Mouse (Mus musculus): ENCODE results near the gene Plin5. TPM values are rescaled to one million over a fixed set of nuclear protein-coding genes. Genes with fewer than 3 reads are reported as not detected.
A peak's percentile ranks its signal among the peaks of the same experiment; 100 is the strongest.

Gene Plin5
- 1.6 and 2.7 TPM in 2 replicates for polyA plus RNA-seq (2015; fragmentation: Nextera tagmentation; extraction: Ambion mirVana)

- ATAC-seq (replicated peaks; ENCODE audit: extremely low read depth, insufficient read depth, low FRiP score): peak; percentile 42; the same call in 1 of the 2 replicates
Measured at GRCm38 (mm10) chr17:56117251-56117710, at the start of gene Plin5. Gene Plin5, minus strand, starts transcription at chr17:56117596.

DNA sequence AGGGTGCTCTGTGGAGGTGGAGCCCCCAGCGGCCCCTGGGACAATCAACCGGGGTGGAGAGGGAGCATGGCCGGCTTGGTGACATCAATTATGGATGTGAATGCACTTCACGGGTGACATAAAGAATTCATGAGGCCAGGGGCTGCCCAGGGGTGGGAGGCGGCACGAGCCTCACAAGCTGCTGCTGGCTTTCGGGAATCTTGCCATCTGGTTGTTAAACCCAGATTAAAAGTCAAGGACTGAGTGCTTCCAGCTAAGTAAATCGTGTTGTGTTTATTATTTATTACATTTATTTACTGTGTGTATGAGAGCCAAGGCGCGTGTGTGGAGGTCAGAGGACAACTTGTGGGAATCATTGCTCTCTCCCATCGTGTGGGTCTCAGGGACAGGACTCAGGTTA is 48.3 kb upstream of the Plin5 start:
- Histone ChIP-seq H3K4me3 (ENCODE audit: low read length) (no peak overlapping the region), H3K4me2 (ENCODE audit: low read depth, low read length) (no peak overlapping the region), H3K4me1 (ENCODE audit: control insufficient read depth, insufficient read depth, low read length) (peaks cover 17% of the 10 kb centered on the region), H3K27ac (ENCODE audit: low read length) (no peak overlapping the region), H3K36me3 (ENCODE audit: control insufficient read depth, insufficient read depth) (no peaks in the 10 kb centered on the region), H3K27me3 (ENCODE audit: control insufficient read depth, insufficient read depth, low read length) (no peaks in the 10 kb centered on the region), H3K9ac (ENCODE audit: low read length) (no peak overlapping the region), H3K9me3 (replicated peaks; ENCODE audit: control insufficient read depth, low read length) (no peaks in the 10 kb centered on the region)
- ATAC-seq (replicated peaks; ENCODE audit: extremely low read depth, insufficient read depth, low FRiP score): no peak
- WGBS: 71% methylated on average over 11 of the region's 11 CpGs

More at GRCm38 (mm10) chr17:56117251-56117710, at the start of gene Plin5:
- Histone ChIP-seq H3K4me3 (ENCODE audit: low read length) (peak within 1 kb of the TSS; percentile 47), H3K4me2 (ENCODE audit: low read depth, low read length) (peak within 1 kb of the TSS; percentile 66), H3K4me1 (ENCODE audit: control insufficient read depth, insufficient read depth, low read length) (peaks cover 14% of the 10 kb centered on the region), H3K36me3 (ENCODE audit: control insufficient read depth, insufficient read depth) (no peaks in the 10 kb centered on the region), H3K9ac (ENCODE audit: low read length) (peak within 1 kb of the TSS; percentile 38), H3K27ac (ENCODE audit: low read length) (no peak within 1 kb of the TSS), H3K27me3 (ENCODE audit: control insufficient read depth, insufficient read depth, low read length) (peaks cover 25% of the 10 kb centered on the region), H3K9me3 (replicated peaks; ENCODE audit: control insufficient read depth, low read length) (peaks cover 3% of the 10 kb centered on the region)
- 1% methylated on average over 27 of the region's 27 CpGs for WGBS

- H3K4me2 ChIP-seq (ENCODE audit: low read depth, low read length): no peak overlapping the region; the same call in 1 of the 2 replicates
- no peak overlapping the region for H3K4me3 ChIP-seq (ENCODE audit: low read length)
- ATAC-seq (replicated peaks; ENCODE audit: extremely low read depth, insufficient read depth, low FRiP score): no peak
- no peaks in the 10 kb centered on the region for H3K27me3 ChIP-seq (ENCODE audit: control insufficient read depth, insufficient read depth, low read length)
- no peak overlapping the region for H3K27ac ChIP-seq (ENCODE audit: low read length)
- peaks cover 17% of the 10 kb centered on the region for H3K4me1 ChIP-seq (ENCODE audit: control insufficient read depth, insufficient read depth, low read length)
- no peaks in the 10 kb centered on the region for H3K9me3 ChIP-seq (replicated peaks; ENCODE audit: control insufficient read depth, low read length)
- WGBS: 49% methylated on average over 3 of the region's 3 CpGs
- no peaks in the 10 kb centered on the region for H3K36me3 ChIP-seq (ENCODE audit: control insufficient read depth, insufficient read depth)
- no peak overlapping the region for H3K9ac ChIP-seq (ENCODE audit: low read length)
Measured at GRCm38 (mm10) chr17:56164510-56164909, 47.1 kb upstream of the Plin5 start.

GRCm38 (mm10) chr17:56163523-56164102 is 46.2 kb upstream of the Plin5 start:
- Histone ChIP-seq H3K27me3 (ENCODE audit: control insufficient read depth, insufficient read depth, low read length) (peaks cover 3% of the 10 kb centered on the region), H3K36me3 (ENCODE audit: control insufficient read depth, insufficient read depth) (no peaks in the 10 kb centered on the region), H3K27ac (ENCODE audit: low read length) (peak overlapping the region; percentile 55; the same call in 1 of the 2 replicates), H3K4me3 (ENCODE audit: low read length) (peak overlapping the region; percentile 54), H3K9ac (ENCODE audit: low read length) (peak overlapping the region; percentile 64), H3K4me1 (ENCODE audit: control insufficient read depth, insufficient read depth, low read length) (peaks cover 17% of the 10 kb centered on the region), H3K4me2 (ENCODE audit: low read depth, low read length) (peak overlapping the region; percentile 87), H3K9me3 (replicated peaks; ENCODE audit: control insufficient read depth, low read length) (no peaks in the 10 kb centered on the region)
- 55% methylated on average over 6 of the region's 6 CpGs for WGBS
- no peak for ATAC-seq (replicated peaks; ENCODE audit: extremely low read depth, insufficient read depth, low FRiP score)

DNA sequence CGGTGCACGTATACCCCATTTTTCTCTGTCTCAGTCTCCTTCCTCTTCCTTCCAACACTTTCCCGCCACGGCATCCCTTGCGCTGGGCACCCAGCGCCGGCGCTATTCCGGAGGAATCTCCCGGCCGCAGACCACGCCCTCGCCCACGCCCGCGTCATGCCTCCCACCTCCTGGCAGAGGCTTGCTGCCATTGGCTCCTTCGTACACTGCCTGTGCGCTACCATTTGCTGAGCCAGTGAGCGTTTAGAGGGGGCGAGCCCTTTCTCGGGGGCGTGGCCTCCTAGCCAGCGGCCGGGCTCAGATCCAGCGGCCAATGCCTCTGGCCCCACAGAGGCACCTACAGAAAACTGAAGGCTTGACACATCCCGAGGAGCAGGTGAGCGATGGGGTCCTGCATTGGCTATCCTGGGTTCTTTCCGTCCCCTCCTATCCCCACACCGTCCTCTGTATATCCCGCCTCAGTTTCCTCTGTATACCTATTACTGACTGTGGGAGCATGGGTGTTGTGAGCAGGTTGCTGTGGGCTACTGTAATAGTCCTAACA is 44.9 kb upstream of the Plin5 start, which contains the start of gene Tnfaip8l1:
TSS of gene Tnfaip8l1 (plus strand) at position 247 of the 544 bp plus-strand sequence.
- peak; percentile 97 for ATAC-seq (replicated peaks; ENCODE audit: extremely low read depth, insufficient read depth, low FRiP score)

DNA sequence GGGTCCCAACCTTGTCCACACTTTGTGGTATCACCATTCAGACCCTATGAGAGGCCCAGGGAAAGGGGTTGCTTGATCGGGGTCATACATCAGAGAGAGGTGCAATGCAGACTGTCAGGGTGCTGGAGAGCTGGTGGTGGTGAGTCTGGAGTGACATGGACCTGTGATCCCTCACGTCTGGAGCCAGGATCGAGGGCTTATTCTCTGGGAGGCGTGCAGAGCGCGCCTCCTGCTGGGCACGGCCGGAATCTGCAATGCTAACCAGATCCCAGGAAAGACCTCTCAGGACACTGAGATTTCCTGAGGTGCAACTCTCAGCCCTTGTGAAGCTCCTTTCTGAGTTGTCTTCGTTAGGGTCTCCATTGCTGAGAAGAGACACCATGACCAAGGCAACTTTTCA is 42.3 kb upstream of the Plin5 start:
- H3K27me3 ChIP-seq (ENCODE audit: control insufficient read depth, insufficient read depth, low read length): peaks cover 34% of the 10 kb centered on the region
- no peak overlapping the region for H3K27ac ChIP-seq (ENCODE audit: low read length)
- no peak overlapping the region for H3K9ac ChIP-seq (ENCODE audit: low read length)
- H3K4me1 ChIP-seq (ENCODE audit: control insufficient read depth, insufficient read depth, low read length): peaks cover 17% of the 10 kb centered on the region
- no peaks in the 10 kb centered on the region for H3K9me3 ChIP-seq (replicated peaks; ENCODE audit: control insufficient read depth, low read length)
- H3K36me3 ChIP-seq (ENCODE audit: control insufficient read depth, insufficient read depth): no peaks in the 10 kb centered on the region
- H3K4me2 ChIP-seq (ENCODE audit: low read depth, low read length): no peak overlapping the region
- WGBS: 3% methylated on average over 9 of the region's 9 CpGs
- ATAC-seq (replicated peaks; ENCODE audit: extremely low read depth, insufficient read depth, low FRiP score): no peak
- H3K4me3 ChIP-seq (ENCODE audit: low read length): no peak overlapping the region

More for the DNA sequence above, 44.9 kb upstream of the Plin5 start, which contains the start of gene Tnfaip8l1:
- H3K9ac ChIP-seq (ENCODE audit: low read length): peak within 1 kb of the TSS; percentile 69
- peaks cover 14% of the 10 kb centered on the region for H3K27me3 ChIP-seq (ENCODE audit: control insufficient read depth, insufficient read depth, low read length)
- peaks cover 17% of the 10 kb centered on the region for H3K4me1 ChIP-seq (ENCODE audit: control insufficient read depth, insufficient read depth, low read length)
- H3K4me3 ChIP-seq (ENCODE audit: low read length): peak within 1 kb of the TSS; percentile 54
- peak within 1 kb of the TSS; percentile 87 for H3K4me2 ChIP-seq (ENCODE audit: low read depth, low read length)
- WGBS: under 1% methylated on average over 30 of the region's 30 CpGs
- H3K36me3 ChIP-seq (ENCODE audit: control insufficient read depth, insufficient read depth): no peaks in the 10 kb centered on the region
- peak within 1 kb of the TSS; percentile 55; the same call in 1 of the 2 replicates for H3K27ac ChIP-seq (ENCODE audit: low read length)
- H3K9me3 ChIP-seq (replicated peaks; ENCODE audit: control insufficient read depth, low read length): no peaks in the 10 kb centered on the region

DNA sequence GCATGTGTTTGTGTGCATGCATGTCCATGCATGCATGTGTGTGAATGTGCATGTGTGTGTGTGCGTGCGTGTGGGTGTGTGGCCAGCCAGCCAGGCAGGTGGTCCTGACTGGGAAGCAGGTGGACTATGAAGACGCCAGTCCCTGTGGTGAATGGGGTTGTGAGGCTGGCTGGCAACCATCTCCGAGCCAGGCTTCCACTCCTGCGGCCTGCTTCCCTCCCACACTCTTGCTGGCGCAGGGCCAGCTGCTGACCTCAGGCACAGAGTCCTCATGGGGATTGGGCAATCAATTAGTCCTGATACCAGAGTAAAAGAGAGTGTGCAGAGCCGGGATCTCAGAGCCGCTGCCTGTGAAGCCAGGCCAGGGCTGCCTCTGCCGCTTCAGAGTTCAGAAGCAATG is 36.2 kb upstream of the Plin5 start:
- no peak for ATAC-seq (replicated peaks; ENCODE audit: extremely low read depth, insufficient read depth, low FRiP score)
- no peaks in the 10 kb centered on the region for H3K36me3 ChIP-seq (ENCODE audit: control insufficient read depth, insufficient read depth)
- 32% methylated on average over 9 of the region's 9 CpGs for WGBS
- peaks cover 6% of the 10 kb centered on the region; the same call in 1 of the 2 replicates for H3K4me1 ChIP-seq (ENCODE audit: control insufficient read depth, insufficient read depth, low read length)
- peaks cover 67% of the 10 kb centered on the region for H3K27me3 ChIP-seq (ENCODE audit: control insufficient read depth, insufficient read depth, low read length)
- H3K9ac ChIP-seq (ENCODE audit: low read length): no peak overlapping the region
- H3K4me3 ChIP-seq (ENCODE audit: low read length): no peak overlapping the region
- no peak overlapping the region for H3K27ac ChIP-seq (ENCODE audit: low read length)
- no peaks in the 10 kb centered on the region for H3K9me3 ChIP-seq (replicated peaks; ENCODE audit: control insufficient read depth, low read length)
- no peak overlapping the region for H3K4me2 ChIP-seq (ENCODE audit: low read depth, low read length)

- ATAC-seq (replicated peaks; ENCODE audit: extremely low read depth, insufficient read depth, low FRiP score): no peak
- 27% methylated on average over 2 of the region's 2 CpGs for WGBS
- H3K4me3 ChIP-seq (ENCODE audit: low read length): no peak overlapping the region
- H3K36me3 ChIP-seq (ENCODE audit: control insufficient read depth, insufficient read depth): no peaks in the 10 kb centered on the region
- no peaks in the 10 kb centered on the region for H3K9me3 ChIP-seq (replicated peaks; ENCODE audit: control insufficient read depth, low read length)
- peaks cover 71% of the 10 kb centered on the region for H3K27me3 ChIP-seq (ENCODE audit: control insufficient read depth, insufficient read depth, low read length)
- no peak overlapping the region for H3K9ac ChIP-seq (ENCODE audit: low read length)
- H3K27ac ChIP-seq (ENCODE audit: low read length): no peak overlapping the region
- no peak overlapping the region for H3K4me2 ChIP-seq (ENCODE audit: low read depth, low read length)
- peaks cover 6% of the 10 kb centered on the region; the same call in 1 of the 2 replicates for H3K4me1 ChIP-seq (ENCODE audit: control insufficient read depth, insufficient read depth, low read length)
Measured at GRCm38 (mm10) chr17:56149897-56150296, 32.5 kb upstream of the Plin5 start.

Data from heart, embryonic 16.5 days (tissue).